Mouse (Mus musculus) hindbrain, embryonic 16.5 days (tissue): Measurements from ENCODE around the gene Zfp36l1. TPM values are rescaled to one million over a fixed set of nuclear protein-coding genes. Genes with fewer than 3 reads are reported as not detected.

Experiments
- ATAC-seq: fragments of 200-750 bp; cut with Nextera tagmentation; 2 replicates; pipeline ENCODE4 v1.8.0; 2017; ENCODE audit warnings: moderate TSS enrichment, moderate library complexity
- H3K27ac ChIP-seq: fragments of 300-500 bp; sonication (generic); 2 replicates; pipeline ENCODE4 v1.5.1; 2014; ENCODE audit warnings: low read depth, mild to moderate bottlenecking, control low read depth, low read length, moderate library complexity
- H3K27me3 ChIP-seq: fragments of 300-500 bp; sonication (generic); replicated peaks from 2 replicates; pipeline ENCODE4 v1.6.1; 2014; ENCODE audit warnings: low read length; ENCODE audit not compliant: control insufficient read depth, insufficient read depth
- H3K36me3 ChIP-seq: fragments of 300-500 bp; sonication (generic); 2 replicates; pipeline ENCODE4 v1.6.1; 2014; ENCODE audit warnings: mild to moderate bottlenecking, low read length, moderate library complexity, mixed read lengths; ENCODE audit not compliant: control insufficient read depth, insufficient read depth
- H3K4me1 ChIP-seq: fragments of 300-500 bp; sonication (generic); 2 replicates; pipeline ENCODE4 v1.6.1; 2014; ENCODE audit warnings: low read depth, low read length; ENCODE audit not compliant: control insufficient read depth, insufficient read depth
- H3K4me2 ChIP-seq: fragments of 300-500 bp; sonication (generic); 2 replicates; pipeline ENCODE4 v1.6.1; 2014; ENCODE audit warnings: mild to moderate bottlenecking, low read length, control low read depth, moderate library complexity
- H3K4me3 ChIP-seq: fragments of 300-500 bp; sonication (generic); 2 replicates; pipeline ENCODE4 v1.5.1; 2014; ENCODE audit warnings: mild to moderate bottlenecking, low read length, control low read depth, moderate library complexity
- H3K9ac ChIP-seq: fragments of 300-500 bp; sonication (generic); 2 replicates; pipeline ENCODE4 v1.6.1; 2014; ENCODE audit warnings: low read depth, mild to moderate bottlenecking, control low read depth, low read length, moderate library complexity
- H3K9me3 ChIP-seq: fragments of 300-500 bp; sonication (generic); 2 replicates; pipeline ENCODE4 v1.6.1; 2014; ENCODE audit warnings: mild to moderate bottlenecking, low read length, moderate library complexity; ENCODE audit not compliant: control insufficient read depth
- WGBS: fragments of 180-500 bp; shearing (Covaris S2); extraction: QIAGEN DNeasy Blood & Tissue Kit; methylation state at CpG from one replicate; pipeline ENCODE4 v1.1.7; 2014; 5-methylcytosine and 5-hydroxymethylcytosine counted together
- polyA plus RNA-seq: library from polyadenylated mRNA; unstranded; fragments of >200 nt; fragmentation: Nextera tagmentation; extraction: Ambion mirVana; gene quantifications from 2 replicates; pipeline ENCODE4 v1.2.1, GENCODE M21; 2015

The Zfp36l1 gene
- polyA plus RNA-seq, 1 experiment from 2014 or later, result 38.0 TPM

- no peaks in the 10 kb centered on the region for H3K36me3 ChIP-seq
- no peak overlapping the region for H3K9ac ChIP-seq
- H3K4me3 ChIP-seq, result no peak overlapping the region
- H3K9me3 ChIP-seq, result no peaks in the 10 kb centered on the region
- no peak overlapping the region for H3K4me2 ChIP-seq
- 61% methylated on average over 5 of the region's 5 CpGs for WGBS
- H3K27me3 ChIP-seq, result no peaks in the 10 kb centered on the region
- ATAC-seq, result no peak
- H3K27ac ChIP-seq, result no peak overlapping the region; the same call in 1 of the 2 replicates
- peaks cover 26% of the 10 kb centered on the region for H3K4me1 ChIP-seq
These were observed 53.0 kb downstream of the Zfp36l1 start for GRCm38 (mm10) chr12:80059773-80060328.

Other genes starting within 250 kb of the Zfp36l1 start
- 8.3 and 9.1 TPM in 2 replicates for gene Actn1, start 147.4 kb upstream of the Zfp36l1 start, polyA plus RNA-seq